Mouse (Mus musculus) spleen, adult 2 months (tissue): ENCODE measurements around the gene Wwox.

ENCODE experiments used
- CTCF ChIP-seq: fragments of 200-500 bp; IDR thresholded peaks from 2 replicates; pipeline ENCODE4 v1.5.1; 2011; ENCODE audit warnings: mild to moderate bottlenecking, inconsistent platforms; ENCODE audit not compliant: insufficient read depth, insufficient read length, insufficient replicate concordance; ENCODE audit errors: extremely low read depth
- POLR2A ChIP-seq: fragments of 200-500 bp; IDR thresholded peaks from 2 replicates; pipeline ENCODE4 v1.6.1; 2011; ENCODE audit warnings: low read depth, low read length, inconsistent platforms

GRCm38 (mm10) chr8:115065386-115065785, 625.9 kb downstream of the Wwox start:
- no peak for TF ChIP-seq POLR2A
- no peak for TF ChIP-seq CTCF
